In the genomic region with DNA sequence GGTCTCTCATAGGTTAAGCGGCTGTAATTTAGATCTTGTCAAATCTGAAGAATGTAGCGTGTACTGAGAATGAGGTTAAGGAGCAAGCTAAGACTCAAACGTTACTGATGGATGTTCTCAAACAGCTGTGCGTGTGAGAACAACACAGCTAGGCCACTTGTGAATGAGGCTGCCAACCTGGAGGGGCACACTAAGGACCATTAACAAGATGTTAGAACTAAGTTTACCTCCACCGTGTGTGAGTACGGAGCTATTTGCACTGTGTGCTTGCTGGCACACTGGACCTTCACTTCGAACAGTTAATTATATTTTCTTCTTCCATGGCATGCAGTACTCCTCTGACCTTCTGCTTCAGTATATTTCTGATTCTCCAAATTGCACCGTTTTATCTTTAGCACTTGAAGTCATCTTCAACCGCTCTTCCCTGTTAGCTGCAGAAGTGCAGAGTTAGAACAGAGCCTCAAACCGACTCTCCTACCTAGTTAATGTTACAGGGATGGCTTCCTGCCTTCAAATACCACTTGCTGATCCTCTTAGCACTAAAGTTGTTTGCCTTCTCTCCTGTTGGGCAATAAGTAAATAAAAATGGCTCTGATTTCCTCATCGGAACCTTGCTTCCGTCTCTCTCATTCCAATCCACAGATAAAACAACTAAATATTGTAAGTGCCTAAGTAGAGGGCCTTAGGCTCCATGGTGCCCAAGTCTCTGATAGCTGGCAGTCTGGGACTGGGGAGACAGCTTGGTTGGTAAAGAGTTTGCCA, we compare ENCODE assay signal across 31 mouse cellular contexts. TPM values are rescaled to one million over a fixed set of nuclear protein-coding genes. Genes with fewer than 3 reads are reported as not detected.
DNase-seq lines count a peak whose midpoint lies in the region; ATAC-seq and TF ChIP-seq lines count a peak whose summit lies in the region.
"Had no signal": no experiment of that assay in that cellular context is flagged by ENCODE, and none has a peak within 500 bp of the region (broad histone marks: within the 10 kb centered on the region; RNA-seq: fewer than 3 reads in every experiment).

No protein-coding gene starts in this region.

- H3K4me3 ChIP-seq in liver, embryonic 15.5 days (replicated peaks) = no peak overlapping the region
- H3K4me3 ChIP-seq in liver, embryonic 11.5 days (ENCODE audit: low read depth, low read length) = no peak overlapping the region
- no peak overlapping the region for H3K4me3 ChIP-seq in thymus, adult 2 months (ENCODE audit: control insufficient read depth, insufficient read depth, low read length)
- H3K4me3 ChIP-seq in hindbrain, embryonic 10.5 days = no peak overlapping the region
- H3K4me3 ChIP-seq: heart, embryonic 10.5 days; heart, embryonic 15.5 days; hindbrain, embryonic 12.5 days; kidney, embryonic 15.5 days; layer of hippocampus, adult 2 months; left cerebral cortex, adult 2 months; limb, embryonic 12.5 days; megakaryocyte, embryonic 14.5 days; midbrain, embryonic 12.5 days; myocyte; neural tube, embryonic 13.5 days; stomach, embryonic 15.5 days had no signal

- ATAC-seq in liver, embryonic 15.5 days (ENCODE audit: insufficient read depth) = peak; percentile 60
- no peak for ATAC-seq in liver, embryonic 11.5 days (replicated peaks; ENCODE audit: low FRiP score)
- ATAC-seq: forebrain, embryonic 14.5 days; hindbrain, postnatal 0 days had no signal

- no peak for DNase-seq in liver, embryonic 11.5 days (ENCODE audit: low spot score)
- no peak for DNase-seq in thymus, adult 2 months
- DNase-seq in thymus, postnatal 0 days (ENCODE audit: low spot score) = no peak
- peak; percentile 67 for DNase-seq in lung, postnatal 36 days
- no peak for DNase-seq in retina, postnatal 1 day
- DNase-seq in hindbrain, embryonic 10.5 days (ENCODE audit: low spot score) = no peak
- DNase-seq: adrenal gland, postnatal 14 days; cerebellum, adult 11 months; cerebellum, adult 9-10 months; cerebellum, postnatal 36 days; gastrocnemius, postnatal 14 days; kidney, adult 18-20 months; kidney, postnatal 25 days; thymus, postnatal 36 days had no signal

- peak overlapping the region; percentile 65 for H3K27ac ChIP-seq in liver, embryonic 15.5 days (replicated peaks)
- H3K27ac ChIP-seq in liver, embryonic 11.5 days (ENCODE audit: low read depth, low read length) = no peak overlapping the region
- peak overlapping the region; percentile 81 for H3K27ac ChIP-seq in thymus, adult 2 months (ENCODE audit: control insufficient read depth, insufficient read depth, low read length)
- no peak overlapping the region for H3K27ac ChIP-seq in hindbrain, embryonic 10.5 days
- H3K27ac ChIP-seq: heart, embryonic 10.5 days; heart, embryonic 15.5 days; hindbrain, embryonic 12.5 days; hindbrain, postnatal 0 days; kidney, embryonic 15.5 days; layer of hippocampus, adult 2 months; left cerebral cortex, adult 2 months; limb, embryonic 12.5 days; midbrain, embryonic 12.5 days; neural tube, embryonic 13.5 days; stomach, embryonic 15.5 days had no signal

- peaks cover 9% of the 10 kb centered on the region for H3K4me1 ChIP-seq in liver, embryonic 15.5 days (replicated peaks)
- H3K4me1 ChIP-seq in liver, embryonic 11.5 days (replicated peaks; ENCODE audit: control insufficient read depth, insufficient read depth, low read length) = no peaks in the 10 kb centered on the region
- peaks cover 33% of the 10 kb centered on the region for H3K4me1 ChIP-seq in thymus, adult 2 months (replicated peaks; ENCODE audit: control insufficient read depth, insufficient read depth, low read length)
- H3K4me1 ChIP-seq in hindbrain, embryonic 10.5 days (replicated peaks) = no peaks in the 10 kb centered on the region
- H3K4me1 ChIP-seq: heart, embryonic 10.5 days; heart, embryonic 15.5 days; hindbrain, embryonic 12.5 days; stomach, embryonic 15.5 days had no signal

- no peaks in the 10 kb centered on the region for H3K36me3 ChIP-seq in liver, embryonic 15.5 days (replicated peaks)
- no peaks in the 10 kb centered on the region for H3K36me3 ChIP-seq in liver, embryonic 11.5 days (ENCODE audit: control insufficient read depth, insufficient read depth, low read length)
- H3K36me3 ChIP-seq in thymus, adult 2 months (ENCODE audit: control insufficient read depth, insufficient read depth, low read length) = no peaks in the 10 kb centered on the region
- no peaks in the 10 kb centered on the region for H3K36me3 ChIP-seq in hindbrain, embryonic 10.5 days
- H3K36me3 ChIP-seq: heart, embryonic 10.5 days; heart, embryonic 15.5 days; hindbrain, embryonic 12.5 days; kidney, embryonic 15.5 days; limb, embryonic 12.5 days; midbrain, embryonic 12.5 days; neural tube, embryonic 13.5 days; stomach, embryonic 15.5 days had no signal

- peak overlapping the region; percentile 18 for H3K4me2 ChIP-seq in liver, embryonic 15.5 days
- no peak overlapping the region for H3K4me2 ChIP-seq in liver, embryonic 11.5 days
- H3K4me2 ChIP-seq: heart, embryonic 15.5 days; hindbrain, embryonic 12.5 days; kidney, embryonic 15.5 days; limb, embryonic 12.5 days; midbrain, embryonic 12.5 days; neural tube, embryonic 13.5 days; stomach, embryonic 15.5 days had no signal

- WGBS in liver, embryonic 15.5 days (ENCODE audit: insufficient replicate concordance) = 62% methylated on average over 12 of the region's 12 CpGs
- WGBS in liver, embryonic 11.5 days = 78% methylated on average over 12 of the region's 12 CpGs
- 80% methylated on average over 12 of the region's 12 CpGs for WGBS in thymus, adult 2 months
- 91% methylated on average over 12 of the region's 12 CpGs for WGBS in hindbrain, embryonic 10.5 days

- H3K9me3 ChIP-seq in liver, embryonic 15.5 days (replicated peaks) = no peaks in the 10 kb centered on the region
- no peaks in the 10 kb centered on the region for H3K9me3 ChIP-seq in liver, embryonic 11.5 days (ENCODE audit: control insufficient read depth, low read length)
- H3K9me3 ChIP-seq in hindbrain, embryonic 10.5 days = no peaks in the 10 kb centered on the region
- H3K9me3 ChIP-seq: heart, embryonic 10.5 days; heart, embryonic 15.5 days; hindbrain, embryonic 12.5 days; kidney, embryonic 15.5 days; limb, embryonic 12.5 days; megakaryocyte, embryonic 14.5 days; midbrain, embryonic 12.5 days; neural tube, embryonic 13.5 days; stomach, embryonic 15.5 days had no signal

- TF ChIP-seq POLR2A in thymus, adult 2 months (IDR thresholded peaks at IDR 0.05; ENCODE audit: control insufficient read depth, extremely low read depth, insufficient read depth, low read length, poor library complexity) = no peak

- H3K9ac ChIP-seq in liver, embryonic 15.5 days = no peak overlapping the region
- H3K9ac ChIP-seq in liver, embryonic 11.5 days (ENCODE audit: low read depth, low read length) = no peak overlapping the region
- H3K9ac ChIP-seq: heart, embryonic 15.5 days; hindbrain, embryonic 12.5 days; kidney, embryonic 15.5 days; limb, embryonic 12.5 days; midbrain, embryonic 12.5 days; neural tube, embryonic 13.5 days; stomach, embryonic 15.5 days had no signal

- no peaks in the 10 kb centered on the region for H3K27me3 ChIP-seq in liver, embryonic 15.5 days
- no peaks in the 10 kb centered on the region for H3K27me3 ChIP-seq in liver, embryonic 11.5 days (replicated peaks; ENCODE audit: control insufficient read depth, insufficient read depth, low read length)
- no peaks in the 10 kb centered on the region for H3K27me3 ChIP-seq in thymus, adult 2 months (ENCODE audit: control insufficient read depth, insufficient read depth, low read length)
- H3K27me3 ChIP-seq in hindbrain, embryonic 10.5 days (ENCODE audit: insufficient read depth, poor library complexity, severe bottlenecking) = no peaks in the 10 kb centered on the region
- H3K27me3 ChIP-seq: heart, embryonic 15.5 days; hindbrain, embryonic 12.5 days; kidney, embryonic 15.5 days; limb, embryonic 12.5 days; megakaryocyte, embryonic 14.5 days; midbrain, embryonic 12.5 days; neural tube, embryonic 13.5 days; Patski; stomach, embryonic 15.5 days had no signal

- TF ChIP-seq CTCF in thymus, adult 2 months (IDR thresholded peaks at IDR 0.05; ENCODE audit: borderline replicate concordance, control insufficient read depth, extremely low read depth, insufficient read depth, low read length, poor library complexity) = no peak

RNA-seq across cellular contexts. Expression of a gene that starts 20.6 kb away (rescaled TPM):
- 4.7 and 5.1 TPM in 2 replicates for polyA plus RNA-seq in liver, embryonic 15.5 days (2015; fragmentation: Nextera tagmentation; extraction: Ambion mirVana)
- polyA plus RNA-seq in liver, embryonic 11.5 days (2014; fragmentation: Nextera tagmentation; extraction: Ambion mirVana) = 4.9 and 5.7 TPM in 2 replicates
- 33.0 and 34.0 TPM in 2 replicates for polyA plus RNA-seq in thymus, adult 2 months (2012; rRNA removed)
- polyA plus RNA-seq in thymus, postnatal 0 days (2015; fragmentation: Nextera tagmentation; extraction: Ambion mirVana) = 48.2 and 54.7 TPM in 2 replicates
- polyA plus RNA-seq in hindbrain, embryonic 10.5 days (2016; fragmentation: Nextera tagmentation; extraction: Ambion mirVana) = 2.9 and 3.7 TPM in 2 replicates

RNA-seq across cellular contexts. Expression of a gene that starts 42.7 kb away (rescaled TPM):
- polyA plus RNA-seq in liver, embryonic 15.5 days (2015; fragmentation: Nextera tagmentation; extraction: Ambion mirVana) = 19.8 and 22.0 TPM in 2 replicates
- 44.3 and 68.2 TPM in 2 replicates for polyA plus RNA-seq in liver, embryonic 11.5 days (2014; fragmentation: Nextera tagmentation; extraction: Ambion mirVana)
- 113 and 117 TPM in 2 replicates for polyA plus RNA-seq in thymus, adult 2 months (2012; rRNA removed)
- polyA plus RNA-seq in thymus, postnatal 0 days (2015; fragmentation: Nextera tagmentation; extraction: Ambion mirVana) = 19.2 and 36.5 TPM in 2 replicates
- 22.6 and 31.1 TPM in 2 replicates for polyA plus RNA-seq in hindbrain, embryonic 10.5 days (2016; fragmentation: Nextera tagmentation; extraction: Ambion mirVana)

RNA-seq across cellular contexts. Expression of a gene that starts 46.8 kb away (rescaled TPM):
- 0.45 and 0.50 TPM in 2 replicates for polyA plus RNA-seq in liver, embryonic 15.5 days (2015; fragmentation: Nextera tagmentation; extraction: Ambion mirVana)
- not detected in 2 replicates for polyA plus RNA-seq in liver, embryonic 11.5 days (2014; fragmentation: Nextera tagmentation; extraction: Ambion mirVana)
- polyA plus RNA-seq in thymus, adult 2 months (2012; rRNA removed) = 0.62 and 0.73 TPM in 2 replicates
- 4.0 and 4.7 TPM in 2 replicates for polyA plus RNA-seq in thymus, postnatal 0 days (2015; fragmentation: Nextera tagmentation; extraction: Ambion mirVana)
- not detected in 2 replicates for polyA plus RNA-seq in hindbrain, embryonic 10.5 days (2016; fragmentation: Nextera tagmentation; extraction: Ambion mirVana)
- polyA plus RNA-seq: forebrain, embryonic 14.5 days; heart, embryonic 10.5 days; hindbrain, embryonic 12.5 days; hindbrain, postnatal 0 days; midbrain, embryonic 12.5 days; midbrain, postnatal 0 days; neural tube, embryonic 13.5 days had no signal

Comparison
In these comparisons a context has a peak if more than half of its experiments do, and no peak if none do; other contexts are left out.
1. H3K27ac ChIP-seq: peak in liver, embryonic 15.5 days (single experiment) and thymus, adult 2 months (single experiment); none in liver, embryonic 11.5 days (single experiment) and hindbrain, embryonic 10.5 days (single experiment).